Mouse (Mus musculus) kidney, embryonic 16.5 days (tissue): Measurements from ENCODE around the gene Lrrn3. TPM values are rescaled to one million over a fixed set of nuclear protein-coding genes. Genes with fewer than 3 reads are reported as not detected.
A peak's percentile ranks its signal among the peaks of the same experiment; 100 is the strongest.

ENCODE experiments used
- ATAC-seq: fragments of 200-750 bp; cut with Nextera tagmentation; 2 replicates; pipeline ENCODE4 v1.8.0; 2017; ENCODE audit warnings: moderate TSS enrichment; ENCODE audit not compliant: low FRiP score, low TSS enrichment
- H3K27ac ChIP-seq: fragments of 300-500 bp; sonication (generic); 2 replicates; pipeline ENCODE4 v1.5.1; 2014; ENCODE audit warnings: low read length
- H3K27me3 ChIP-seq: fragments of 300-500 bp; sonication (generic); 2 replicates; pipeline ENCODE4 v1.6.1; 2014; ENCODE audit warnings: low read length, control low read depth, mixed read lengths; ENCODE audit not compliant: insufficient read depth
- H3K36me3 ChIP-seq: fragments of 300-500 bp; sonication (generic); 2 replicates; pipeline ENCODE4 v1.6.1; 2014; ENCODE audit warnings: low read length, control low read depth, mixed read lengths; ENCODE audit not compliant: insufficient read depth
- H3K4me1 ChIP-seq: fragments of 300-500 bp; sonication (generic); 2 replicates; pipeline ENCODE4 v1.6.1; 2014; ENCODE audit warnings: low read length, control low read depth, mixed read lengths; ENCODE audit not compliant: insufficient read depth
- H3K4me2 ChIP-seq: fragments of 300-500 bp; sonication (generic); replicated peaks from 2 replicates; pipeline ENCODE4 v1.6.1; 2014; ENCODE audit warnings: low read depth, low read length
- H3K4me3 ChIP-seq: fragments of 300-500 bp; sonication (generic); 2 replicates; pipeline ENCODE4 v1.5.1; 2014; ENCODE audit warnings: mild to moderate bottlenecking, low read length
- H3K9ac ChIP-seq: fragments of 300-500 bp; sonication (generic); replicated peaks from 2 replicates; pipeline ENCODE4 v1.6.1; 2014; ENCODE audit warnings: low read length
- H3K9me3 ChIP-seq: fragments of 300-500 bp; sonication (generic); 2 replicates; pipeline ENCODE4 v1.6.1; 2016; ENCODE audit warnings: low read length, control low read depth
- WGBS: fragments of 180-500 bp; shearing (Covaris S2); extraction: QIAGEN DNeasy Blood & Tissue Kit; methylation state at CpG from one replicate; pipeline ENCODE4 v1.1.7; 2014; 5-methylcytosine and 5-hydroxymethylcytosine counted together
- polyA plus RNA-seq: library from polyadenylated mRNA; unstranded; fragments of >200 nt; fragmentation: Nextera tagmentation; extraction: Ambion mirVana; gene quantifications from 2 replicates; pipeline ENCODE4 v1.2.1, GENCODE M21; 2015

Lrrn3 gene
- polyA plus RNA-seq, 1 experiment from 2014 or later = 4.2 TPM

GRCm38 (mm10) chr12:41438446-41438845, 47.8 kb downstream of the Lrrn3 start:
- no peak overlapping the region for H3K9ac ChIP-seq
- H3K9me3 ChIP-seq = no peaks in the 10 kb centered on the region
- no peaks in the 10 kb centered on the region for H3K27me3 ChIP-seq
- H3K27ac ChIP-seq = no peak overlapping the region
- WGBS = 18% methylated on average over 4 of the region's 4 CpGs
- H3K4me1 ChIP-seq = no peaks in the 10 kb centered on the region
- ATAC-seq = peak; percentile 91
- no peak overlapping the region for H3K4me2 ChIP-seq
- H3K36me3 ChIP-seq = no peaks in the 10 kb centered on the region
- no peak overlapping the region for H3K4me3 ChIP-seq

GRCm38 (mm10) chr12:41436206-41436985, 49.8 kb downstream of the Lrrn3 start:
- H3K4me2 ChIP-seq = no peak overlapping the region
- no peak overlapping the region for H3K9ac ChIP-seq
- no peak for ATAC-seq
- WGBS = 81% methylated on average over 5 of the region's 5 CpGs
- no peaks in the 10 kb centered on the region for H3K27me3 ChIP-seq
- H3K27ac ChIP-seq = no peak overlapping the region
- no peaks in the 10 kb centered on the region for H3K4me1 ChIP-seq
- no peaks in the 10 kb centered on the region for H3K9me3 ChIP-seq
- H3K4me3 ChIP-seq = no peak overlapping the region
- no peaks in the 10 kb centered on the region for H3K36me3 ChIP-seq

GRCm38 (mm10) chr12:41428806-41429205, 57.4 kb downstream of the Lrrn3 start:
- H3K36me3 ChIP-seq = no peaks in the 10 kb centered on the region
- H3K4me1 ChIP-seq = no peaks in the 10 kb centered on the region
- H3K27me3 ChIP-seq = no peaks in the 10 kb centered on the region
- H3K9me3 ChIP-seq = no peaks in the 10 kb centered on the region
- no peak overlapping the region for H3K9ac ChIP-seq
- no peak for ATAC-seq
- H3K4me2 ChIP-seq = no peak overlapping the region
- H3K4me3 ChIP-seq = no peak overlapping the region
- no peak overlapping the region for H3K27ac ChIP-seq

GRCm38 (mm10) chr12:41427464-41427863, 58.8 kb downstream of the Lrrn3 start:
- ATAC-seq = no peak
- H3K4me1 ChIP-seq = no peaks in the 10 kb centered on the region
- no peak overlapping the region for H3K9ac ChIP-seq
- no peaks in the 10 kb centered on the region for H3K36me3 ChIP-seq
- no peak overlapping the region for H3K4me2 ChIP-seq
- no peaks in the 10 kb centered on the region for H3K9me3 ChIP-seq
- WGBS = 70% methylated on average over 5 of the region's 5 CpGs
- no peak overlapping the region for H3K4me3 ChIP-seq
- no peaks in the 10 kb centered on the region for H3K27me3 ChIP-seq
- H3K27ac ChIP-seq = no peak overlapping the region

- Histone ChIP-seq H3K9ac (no peak overlapping the region), H3K4me1 (no peaks in the 10 kb centered on the region), H3K27ac (no peak overlapping the region), H3K9me3 (no peaks in the 10 kb centered on the region), H3K27me3 (no peaks in the 10 kb centered on the region), H3K36me3 (no peaks in the 10 kb centered on the region), H3K4me3 (no peak overlapping the region), H3K4me2 (no peak overlapping the region)
- no peak for ATAC-seq
- WGBS = 60% methylated on average over 9 of the region's 9 CpGs
These were observed 61.0 kb downstream of the Lrrn3 start for GRCm38 (mm10) chr12:41425101-41425679.

- Histone ChIP-seq H3K27me3 (no peaks in the 10 kb centered on the region), H3K4me1 (no peaks in the 10 kb centered on the region), H3K27ac (no peak overlapping the region), H3K9ac (no peak overlapping the region), H3K4me2 (no peak overlapping the region), H3K36me3 (no peaks in the 10 kb centered on the region), H3K4me3 (no peak overlapping the region), H3K9me3 (no peaks in the 10 kb centered on the region)
- 90% methylated on average over 4 of the region's 4 CpGs for WGBS
- no peak for ATAC-seq
These were observed 68.3 kb downstream of the Lrrn3 start for GRCm38 (mm10) chr12:41417961-41418360.

GRCm38 (mm10) chr12:41417099-41417498, 69.1 kb downstream of the Lrrn3 start:
- Histone ChIP-seq H3K4me2 (no peak overlapping the region), H3K4me1 (no peaks in the 10 kb centered on the region), H3K27ac (no peak overlapping the region), H3K4me3 (no peak overlapping the region), H3K9ac (no peak overlapping the region), H3K9me3 (no peaks in the 10 kb centered on the region), H3K36me3 (no peaks in the 10 kb centered on the region), H3K27me3 (no peaks in the 10 kb centered on the region)
- no peak for ATAC-seq
- 61% methylated on average over 3 of the region's 3 CpGs for WGBS

GRCm38 (mm10) chr12:41416635-41417034, 69.6 kb downstream of the Lrrn3 start:
- H3K4me2 ChIP-seq = no peak overlapping the region
- H3K27ac ChIP-seq = no peak overlapping the region
- ATAC-seq = no peak

GRCm38 (mm10) chr12:41409431-41409830, 76.8 kb downstream of the Lrrn3 start:
- 42% methylated on average over 3 of the region's 3 CpGs for WGBS
- 0 out of 2 replicates have a peak, but pooled peaks have one; percentile 39 for ATAC-seq
- no peaks in the 10 kb centered on the region for H3K36me3 ChIP-seq

More at GRCm38 (mm10) chr12:41416635-41417034, 69.6 kb downstream of the Lrrn3 start:
- H3K9me3 ChIP-seq = no peaks in the 10 kb centered on the region
- no peak overlapping the region for H3K9ac ChIP-seq
- no peaks in the 10 kb centered on the region for H3K27me3 ChIP-seq
- no peaks in the 10 kb centered on the region for H3K4me1 ChIP-seq
- H3K4me3 ChIP-seq = no peak overlapping the region
- H3K36me3 ChIP-seq = no peaks in the 10 kb centered on the region

GRCm38 (mm10) chr12:41401923-41402322, 84.3 kb downstream of the Lrrn3 start:
- ATAC-seq = no peak

More at GRCm38 (mm10) chr12:41409431-41409830, 76.8 kb downstream of the Lrrn3 start:
- Histone ChIP-seq H3K27me3 (no peaks in the 10 kb centered on the region), H3K9ac (no peak overlapping the region), H3K4me3 (no peak overlapping the region), H3K9me3 (no peaks in the 10 kb centered on the region), H3K4me1 (peaks cover 3% of the 10 kb centered on the region; the same call in 1 of the 2 replicates), H3K27ac (no peak overlapping the region), H3K4me2 (no peak overlapping the region)

More at GRCm38 (mm10) chr12:41401923-41402322, 84.3 kb downstream of the Lrrn3 start:
- no peaks in the 10 kb centered on the region for H3K4me1 ChIP-seq
- H3K9me3 ChIP-seq = no peaks in the 10 kb centered on the region
- no peak overlapping the region for H3K27ac ChIP-seq
- no peaks in the 10 kb centered on the region for H3K36me3 ChIP-seq
- no peak overlapping the region for H3K4me2 ChIP-seq
- 63% methylated on average over 3 of the region's 3 CpGs for WGBS
- no peak overlapping the region for H3K4me3 ChIP-seq
- H3K9ac ChIP-seq = no peak overlapping the region
- no peaks in the 10 kb centered on the region for H3K27me3 ChIP-seq
